Mouse (Mus musculus) cortical plate, adult 2 months (tissue): ENCODE measurements around the gene Neb.

Experiments used
- CTCF ChIP-seq: fragments of 200-500 bp; IDR thresholded peaks from 2 replicates; pipeline ENCODE4 v1.5.1; 2011; ENCODE audit warnings: mild to moderate bottlenecking, control low read depth, low read length; ENCODE audit not compliant: insufficient read depth; ENCODE audit errors: extremely low read depth
- POLR2A ChIP-seq: fragments of 200-500 bp; IDR thresholded peaks from 2 replicates; pipeline ENCODE4 v1.6.1; 2011; ENCODE audit warnings: mild to moderate bottlenecking, low read length, control low read depth; ENCODE audit not compliant: insufficient read depth; ENCODE audit errors: extremely low read depth

- TF ChIP-seq CTCF (no peak), POLR2A (no peak)
Observed at GRCm38 (mm10) chr2:52153064-52153463, 225.2 kb downstream of the Neb start.
